Mouse (Mus musculus): ENCODE data around the gene Fcgrt. TPM values are rescaled to one million over a fixed set of nuclear protein-coding genes. Genes with fewer than 3 reads are reported as not detected.

The Fcgrt gene
- 33.3 TPM for polyA plus RNA-seq (2014; fragmentation: Illumina TruSeq; extraction: RNeasy Lipid Tissue Mini Kit (QIAGEN cat#74804); ENCODE audit: low read depth, low replicate concordance)

DNA sequence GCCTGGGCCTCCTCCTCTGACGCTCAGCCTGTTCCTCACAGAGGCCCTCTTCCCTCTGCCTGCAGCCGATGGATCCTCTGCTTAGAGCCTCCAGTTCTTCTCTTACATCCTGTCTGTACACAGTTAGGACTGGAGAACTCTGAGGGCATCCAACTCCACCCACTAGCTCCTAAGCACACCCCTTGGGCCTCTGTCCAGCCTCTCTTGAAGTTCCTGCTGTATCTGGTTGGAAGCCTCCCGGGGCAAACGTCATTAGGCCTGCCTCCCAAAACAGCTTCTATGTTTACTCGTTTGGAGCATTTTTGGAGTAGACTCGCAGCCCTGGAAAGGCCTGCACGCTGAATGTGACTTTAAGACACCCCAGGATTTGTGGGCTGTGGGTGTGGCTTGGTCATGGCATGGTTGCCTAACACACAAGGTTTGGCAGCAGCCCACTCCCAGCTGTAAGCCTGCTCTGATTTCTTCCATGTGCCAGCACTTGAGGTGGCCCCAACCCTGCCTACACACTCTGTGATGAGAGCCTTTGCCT is at the start of gene Fcgrt:
Gene Fcgrt, minus strand, starts transcription at position 200 of the 529 bp plus-strand sequence.

DNA sequence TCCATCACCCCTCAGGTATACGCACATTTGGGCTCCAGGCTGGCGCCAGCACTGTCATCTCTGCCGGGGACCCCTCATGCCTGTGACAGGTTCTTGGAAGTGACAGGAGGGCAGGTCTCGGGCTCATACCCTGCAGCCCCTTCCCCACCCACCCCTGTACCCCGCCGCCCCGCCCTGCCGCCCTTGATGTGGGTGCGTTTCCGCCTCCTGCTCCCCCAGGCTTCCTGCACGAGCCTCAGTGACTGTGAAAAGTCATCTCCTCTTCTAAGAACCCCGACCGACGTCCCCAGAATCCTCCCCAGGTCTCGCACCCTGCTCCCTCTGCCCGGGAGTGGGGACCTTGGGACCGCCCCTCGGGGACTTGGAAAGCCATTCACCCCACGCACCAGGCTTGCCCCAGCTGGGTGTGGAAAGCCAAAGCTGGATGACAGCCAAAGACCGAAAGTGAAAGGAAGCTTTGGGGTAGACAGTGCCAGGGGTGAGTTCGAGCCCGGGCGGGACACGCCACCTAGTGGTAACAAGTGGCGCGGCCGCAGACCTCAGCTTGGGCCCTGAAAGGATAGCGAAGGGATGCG is 32.4 kb upstream of the Fcgrt start, which contains the start of the genes Gm45713 and Flt3l:
Gene Gm45713, minus strand, starts transcription at position 239 of the 575 bp plus-strand sequence.
Gene Flt3l, minus strand, starts transcription at position 440 of the 575 bp plus-strand sequence.

DNA sequence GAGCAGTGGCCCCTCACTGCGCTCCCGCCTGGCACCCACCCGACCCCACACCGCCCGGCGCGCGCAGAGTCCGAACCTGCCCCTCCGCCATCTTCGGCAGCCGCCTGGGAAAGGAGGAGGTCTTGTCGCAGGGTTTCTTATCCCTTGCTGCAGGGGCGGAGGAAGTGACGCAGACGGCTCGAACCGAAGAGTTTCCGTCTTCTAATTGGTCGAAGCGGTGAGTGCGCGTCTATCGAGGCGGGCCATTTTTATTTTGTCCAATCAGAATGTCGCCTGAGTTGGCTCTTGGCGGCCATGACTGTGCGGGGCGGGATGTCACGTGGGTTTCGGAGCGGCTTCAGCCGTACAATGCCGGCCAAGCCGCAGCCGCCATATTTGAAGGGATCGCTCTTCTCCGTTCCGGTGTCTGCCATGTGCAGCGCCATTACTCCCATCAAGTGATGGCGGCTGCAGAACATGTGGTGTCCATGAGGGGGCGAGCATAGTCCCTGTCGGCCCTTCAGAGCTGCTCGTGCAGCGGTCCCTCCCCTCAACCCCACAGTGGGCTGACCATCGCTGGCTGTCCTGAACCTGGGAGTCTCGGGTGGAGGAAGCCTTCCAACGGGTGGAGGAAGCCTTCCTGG is 25.1 kb upstream of the Fcgrt start, which contains the start of gene Rpl13a:
Gene Rpl13a, minus strand, starts transcription at position 138 of the 623 bp plus-strand sequence.

DNA sequence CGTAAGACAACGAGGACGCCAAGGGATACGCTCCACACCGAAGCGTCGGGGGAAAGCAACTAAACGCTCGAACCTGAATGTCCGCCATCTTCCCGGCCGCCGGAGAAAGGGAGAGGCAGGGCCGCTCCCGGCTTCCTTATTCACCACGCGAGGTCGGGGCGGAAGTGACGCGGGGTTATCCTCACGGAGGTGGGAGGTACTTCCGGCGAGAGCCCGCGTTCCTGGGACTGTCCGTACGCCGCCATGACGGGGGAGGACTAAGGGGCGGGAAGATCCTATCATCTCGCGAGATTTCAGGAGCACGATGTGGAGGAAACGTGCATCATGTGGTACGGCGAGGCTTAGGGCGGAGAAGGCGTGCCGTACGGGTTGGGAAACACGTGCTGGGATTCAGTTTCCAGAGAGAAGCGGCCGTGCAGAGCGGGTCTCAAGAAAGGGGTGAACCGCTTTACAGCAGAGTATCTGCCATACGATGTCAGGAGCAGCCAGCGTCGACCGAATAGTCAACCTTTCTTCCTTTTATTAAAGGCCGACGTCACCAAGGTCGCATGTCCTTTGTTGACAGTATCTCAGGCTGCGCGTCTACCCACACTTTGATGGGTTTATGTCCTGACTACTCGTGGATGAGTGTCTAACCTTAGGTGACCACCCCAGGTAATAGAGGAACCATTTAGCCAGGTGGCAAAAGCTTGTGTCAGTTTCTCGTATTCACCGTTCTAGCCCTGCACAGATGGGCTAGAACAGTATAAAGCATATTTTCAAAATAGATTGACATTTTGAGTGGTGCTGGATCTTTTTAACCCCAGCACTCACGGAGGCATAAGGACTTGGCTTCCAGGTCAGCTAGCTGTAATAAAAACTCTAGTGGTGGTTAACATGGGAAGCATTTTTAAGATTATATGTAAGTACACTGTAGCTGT is 20.8 kb upstream of the Fcgrt start, which contains the start of gene Rps11:
Gene Rps11, minus strand, starts transcription at position 216 of the 920 bp plus-strand sequence.

DNA sequence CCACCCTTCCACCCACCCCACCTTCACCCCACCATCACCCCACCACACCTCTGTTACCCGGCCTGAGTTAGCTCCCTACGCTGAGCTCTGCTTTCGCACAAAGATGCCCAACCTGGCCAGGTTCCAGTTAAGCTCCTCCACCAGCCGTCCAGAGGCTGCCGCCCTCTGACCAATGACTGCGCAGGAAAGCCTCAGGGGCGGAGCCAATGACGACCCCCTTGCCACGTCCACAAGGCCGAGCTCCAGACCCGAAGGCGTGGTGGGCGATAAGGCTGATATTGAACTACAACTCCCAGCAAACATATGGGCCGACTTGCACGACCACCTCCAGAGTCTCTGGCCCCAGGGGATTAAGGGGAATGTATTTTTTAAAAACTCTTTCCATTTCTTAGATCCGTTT is 11.6 kb downstream of the Fcgrt start, which contains the start of gene Rcn3:
Gene Rcn3, minus strand, starts transcription at position 174 of the 400 bp plus-strand sequence.

DNA sequence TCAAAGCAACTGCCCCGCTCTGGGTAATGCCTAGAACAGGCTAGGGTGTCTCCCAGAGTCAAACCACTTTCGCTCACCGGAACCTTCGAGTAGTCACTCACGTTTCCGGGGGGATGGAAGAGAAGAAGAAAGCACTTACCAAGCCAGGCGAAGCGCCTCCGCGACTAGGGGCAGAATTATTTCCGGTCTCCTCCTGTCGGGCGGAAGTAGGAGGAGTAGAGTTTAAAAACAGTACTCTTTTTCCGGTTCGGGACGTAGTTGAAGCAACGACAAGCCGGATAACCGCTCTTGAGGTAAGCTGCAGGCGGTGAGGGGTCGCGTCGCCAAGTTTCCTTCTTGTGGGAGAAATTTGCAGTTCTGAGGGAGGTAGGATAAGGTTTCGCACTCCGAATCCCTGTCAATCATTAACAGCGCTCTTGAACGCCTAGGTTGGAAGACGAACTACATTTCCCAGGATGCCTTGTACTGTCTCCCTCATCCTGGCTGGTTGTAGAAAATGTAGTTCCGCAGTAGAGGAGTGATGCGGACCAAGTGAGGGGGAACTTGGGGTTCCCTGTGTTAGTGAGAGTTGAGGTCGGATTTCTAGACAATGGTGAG is 41.3 kb downstream of the Fcgrt start, which contains the start of the genes Nosip and Prrg2:
Gene Nosip, plus strand, starts transcription at position 191 of the 597 bp plus-strand sequence.
Gene Prrg2, minus strand, starts transcription at position 439 of the 597 bp plus-strand sequence.

DNA sequence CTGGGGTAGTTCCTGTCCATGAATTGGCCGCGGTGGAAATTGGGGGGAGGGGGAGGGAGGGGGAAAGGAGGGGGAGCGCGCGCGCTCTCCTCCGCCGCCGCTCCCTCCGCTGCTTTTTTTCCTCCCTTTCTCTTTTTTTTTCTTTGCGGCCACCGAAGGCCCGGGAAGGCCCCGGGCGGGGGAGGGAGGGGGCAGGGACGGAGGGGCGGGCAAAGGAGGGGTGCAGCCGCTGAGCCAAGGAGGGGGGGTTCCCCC is 50.9 kb downstream of the Fcgrt start, which contains the start of gene Prr12:
Gene Prr12, minus strand, starts transcription at position 20 of the 255 bp plus-strand sequence.

Other genes starting within 250 kb of the Fcgrt start
- 1.4 TPM for gene Pnkp, start 246.7 kb downstream of the Fcgrt start, polyA plus RNA-seq (2014; fragmentation: Illumina TruSeq; extraction: RNeasy Lipid Tissue Mini Kit (QIAGEN cat#74804); ENCODE audit: low read depth, low replicate concordance)
- gene Ptov1, start 234.1 kb downstream of the Fcgrt start, polyA plus RNA-seq (2014; fragmentation: Illumina TruSeq; extraction: RNeasy Lipid Tissue Mini Kit (QIAGEN cat#74804); ENCODE audit: low read depth, low replicate concordance): 0.95 TPM
- 1.1 TPM for gene Med25, start 211.1 kb downstream of the Fcgrt start, polyA plus RNA-seq (2014; fragmentation: Illumina TruSeq; extraction: RNeasy Lipid Tissue Mini Kit (QIAGEN cat#74804); ENCODE audit: low read depth, low replicate concordance)
- 1.4 TPM for gene Fuz, start 207.8 kb downstream of the Fcgrt start, polyA plus RNA-seq (2014; fragmentation: Illumina TruSeq; extraction: RNeasy Lipid Tissue Mini Kit (QIAGEN cat#74804); ENCODE audit: low read depth, low replicate concordance)
- gene Ap2a1, start 174.4 kb downstream of the Fcgrt start, polyA plus RNA-seq (2014; fragmentation: Illumina TruSeq; extraction: RNeasy Lipid Tissue Mini Kit (QIAGEN cat#74804); ENCODE audit: low read depth, low replicate concordance): 9.2 TPM
- not detected for gene Tsks, start 160.6 kb downstream of the Fcgrt start, polyA plus RNA-seq (2014; fragmentation: Illumina TruSeq; extraction: RNeasy Lipid Tissue Mini Kit (QIAGEN cat#74804); ENCODE audit: low read depth, low replicate concordance)
- gene Cpt1c, start 129.0 kb downstream of the Fcgrt start, polyA plus RNA-seq (2014; fragmentation: Illumina TruSeq; extraction: RNeasy Lipid Tissue Mini Kit (QIAGEN cat#74804); ENCODE audit: low read depth, low replicate concordance): not detected
- 4.2 TPM for gene Prmt1, start 117.3 kb downstream of the Fcgrt start, polyA plus RNA-seq (2014; fragmentation: Illumina TruSeq; extraction: RNeasy Lipid Tissue Mini Kit (QIAGEN cat#74804); ENCODE audit: low read depth, low replicate concordance)
- gene Irf3, start 106.2 kb downstream of the Fcgrt start, polyA plus RNA-seq (2014; fragmentation: Illumina TruSeq; extraction: RNeasy Lipid Tissue Mini Kit (QIAGEN cat#74804); ENCODE audit: low read depth, low replicate concordance): 21.4 TPM
- gene Bcl2l12, start 105.1 kb downstream of the Fcgrt start, polyA plus RNA-seq (2014; fragmentation: Illumina TruSeq; extraction: RNeasy Lipid Tissue Mini Kit (QIAGEN cat#74804); ENCODE audit: low read depth, low replicate concordance): 0.66 TPM
- gene Scaf1, start 87.5 kb downstream of the Fcgrt start, polyA plus RNA-seq (2014; fragmentation: Illumina TruSeq; extraction: RNeasy Lipid Tissue Mini Kit (QIAGEN cat#74804); ENCODE audit: low read depth, low replicate concordance): 1.3 TPM
- gene Rras, start 85.9 kb downstream of the Fcgrt start, polyA plus RNA-seq (2014; fragmentation: Illumina TruSeq; extraction: RNeasy Lipid Tissue Mini Kit (QIAGEN cat#74804); ENCODE audit: low read depth, low replicate concordance): 3.7 TPM
- 0.11 TPM for gene Prr12, start 51.0 kb downstream of the Fcgrt start, polyA plus RNA-seq (2014; fragmentation: Illumina TruSeq; extraction: RNeasy Lipid Tissue Mini Kit (QIAGEN cat#74804); ENCODE audit: low read depth, low replicate concordance)
- gene Nosip, start 41.4 kb downstream of the Fcgrt start, polyA plus RNA-seq (2014; fragmentation: Illumina TruSeq; extraction: RNeasy Lipid Tissue Mini Kit (QIAGEN cat#74804); ENCODE audit: low read depth, low replicate concordance): 3.2 TPM
- 2.3 TPM for gene Prrg2, start 41.2 kb downstream of the Fcgrt start, polyA plus RNA-seq (2014; fragmentation: Illumina TruSeq; extraction: RNeasy Lipid Tissue Mini Kit (QIAGEN cat#74804); ENCODE audit: low read depth, low replicate concordance)
- not detected for gene Rcn3, start 11.6 kb downstream of the Fcgrt start, polyA plus RNA-seq (2014; fragmentation: Illumina TruSeq; extraction: RNeasy Lipid Tissue Mini Kit (QIAGEN cat#74804); ENCODE audit: low read depth, low replicate concordance)
- gene Rps11, start 20.6 kb upstream of the Fcgrt start, polyA plus RNA-seq (2014; fragmentation: Illumina TruSeq; extraction: RNeasy Lipid Tissue Mini Kit (QIAGEN cat#74804); ENCODE audit: low read depth, low replicate concordance): 172 TPM
- gene Rpl13a, start 24.9 kb upstream of the Fcgrt start, polyA plus RNA-seq (2014; fragmentation: Illumina TruSeq; extraction: RNeasy Lipid Tissue Mini Kit (QIAGEN cat#74804); ENCODE audit: low read depth, low replicate concordance): 253 TPM
- not detected for gene Gm45713, start 32.4 kb upstream of the Fcgrt start, polyA plus RNA-seq (2014; fragmentation: Illumina TruSeq; extraction: RNeasy Lipid Tissue Mini Kit (QIAGEN cat#74804); ENCODE audit: low read depth, low replicate concordance)
- 5.4 TPM for gene Flt3l, start 32.6 kb upstream of the Fcgrt start, polyA plus RNA-seq (2014; fragmentation: Illumina TruSeq; extraction: RNeasy Lipid Tissue Mini Kit (QIAGEN cat#74804); ENCODE audit: low read depth, low replicate concordance)
- gene Pih1d1, start 50.5 kb upstream of the Fcgrt start, polyA plus RNA-seq (2014; fragmentation: Illumina TruSeq; extraction: RNeasy Lipid Tissue Mini Kit (QIAGEN cat#74804); ENCODE audit: low read depth, low replicate concordance): 3.9 TPM
- gene Aldh16a1, start 50.7 kb upstream of the Fcgrt start, polyA plus RNA-seq (2014; fragmentation: Illumina TruSeq; extraction: RNeasy Lipid Tissue Mini Kit (QIAGEN cat#74804); ENCODE audit: low read depth, low replicate concordance): 5.2 TPM
- gene Slc17a7, start 60.1 kb upstream of the Fcgrt start, polyA plus RNA-seq (2014; fragmentation: Illumina TruSeq; extraction: RNeasy Lipid Tissue Mini Kit (QIAGEN cat#74804); ENCODE audit: low read depth, low replicate concordance): not detected
- gene Gfy, start 75.7 kb upstream of the Fcgrt start, polyA plus RNA-seq (2014; fragmentation: Illumina TruSeq; extraction: RNeasy Lipid Tissue Mini Kit (QIAGEN cat#74804); ENCODE audit: low read depth, low replicate concordance): not detected
- gene Pth2, start 77.1 kb upstream of the Fcgrt start, polyA plus RNA-seq (2014; fragmentation: Illumina TruSeq; extraction: RNeasy Lipid Tissue Mini Kit (QIAGEN cat#74804); ENCODE audit: low read depth, low replicate concordance): not detected
- gene Ccdc155, start 101.0 kb upstream of the Fcgrt start, polyA plus RNA-seq (2014; fragmentation: Illumina TruSeq; extraction: RNeasy Lipid Tissue Mini Kit (QIAGEN cat#74804); ENCODE audit: low read depth, low replicate concordance): not detected
- gene Dkkl1, start 108.3 kb upstream of the Fcgrt start, polyA plus RNA-seq (2014; fragmentation: Illumina TruSeq; extraction: RNeasy Lipid Tissue Mini Kit (QIAGEN cat#74804); ENCODE audit: low read depth, low replicate concordance): not detected
- gene Tead2, start 111.9 kb upstream of the Fcgrt start, polyA plus RNA-seq (2014; fragmentation: Illumina TruSeq; extraction: RNeasy Lipid Tissue Mini Kit (QIAGEN cat#74804); ENCODE audit: low read depth, low replicate concordance): 0.19 TPM
- 0.34 TPM for gene Cd37, start 135.3 kb upstream of the Fcgrt start, polyA plus RNA-seq (2014; fragmentation: Illumina TruSeq; extraction: RNeasy Lipid Tissue Mini Kit (QIAGEN cat#74804); ENCODE audit: low read depth, low replicate concordance)
- gene Slc6a16, start 137.2 kb upstream of the Fcgrt start, polyA plus RNA-seq (2014; fragmentation: Illumina TruSeq; extraction: RNeasy Lipid Tissue Mini Kit (QIAGEN cat#74804); ENCODE audit: low read depth, low replicate concordance): 1.2 TPM
- not detected for gene Slc6a21, start 173.7 kb upstream of the Fcgrt start, polyA plus RNA-seq (2014; fragmentation: Illumina TruSeq; extraction: RNeasy Lipid Tissue Mini Kit (QIAGEN cat#74804); ENCODE audit: low read depth, low replicate concordance)
- gene Trpm4, start 229.9 kb upstream of the Fcgrt start, polyA plus RNA-seq (2014; fragmentation: Illumina TruSeq; extraction: RNeasy Lipid Tissue Mini Kit (QIAGEN cat#74804); ENCODE audit: low read depth, low replicate concordance): not detected
- not detected for gene Hrc, start 231.4 kb upstream of the Fcgrt start, polyA plus RNA-seq (2014; fragmentation: Illumina TruSeq; extraction: RNeasy Lipid Tissue Mini Kit (QIAGEN cat#74804); ENCODE audit: low read depth, low replicate concordance)

Data from liver, adult 10 weeks (tissue).